Mouse (Mus musculus): Measurements from ENCODE around the gene Gpc3.

DNA sequence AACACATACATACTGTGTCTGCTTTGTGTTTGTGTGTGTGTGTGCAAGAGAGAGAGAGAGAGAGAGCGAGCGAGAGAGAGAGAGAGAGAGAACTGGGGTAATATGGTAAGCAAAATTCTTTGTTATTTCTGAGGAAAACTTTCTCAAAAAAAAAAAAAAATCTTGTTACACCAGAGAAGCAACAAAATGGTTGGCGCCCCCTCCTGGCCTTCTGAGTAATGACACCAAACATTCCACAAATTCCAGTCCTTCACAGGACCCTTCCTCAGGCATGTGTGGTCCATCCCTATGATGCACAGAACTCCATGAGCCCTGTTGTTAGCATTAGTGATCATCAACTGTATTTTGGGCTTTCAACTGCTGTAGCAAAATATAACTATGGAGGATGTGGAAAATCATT is 172.0 kb downstream of the Gpc3 start:
- peak; percentile 51 for TF ChIP-seq CTCF (IDR thresholded peaks at IDR 0.05; ENCODE audit: low read depth)
- TF ChIP-seq EP300 (IDR thresholded peaks at IDR 0.05; ENCODE audit: low read depth) = no peak

Measured in liver, embryonic 14.5 days (tissue).